Mouse (Mus musculus) ES-Bruce4 (cell line): Measurements from ENCODE around the gene Tmem132b. TPM values are rescaled to one million over a fixed set of nuclear protein-coding genes. Genes with fewer than 3 reads are reported as not detected.

Source experiments
- H3K27ac ChIP-seq: 2 replicates; pipeline ENCODE4 v1.5.1; 2012; ENCODE audit warnings: low read length, inconsistent platforms; ENCODE audit not compliant: insufficient read depth
- H3K27me3 ChIP-seq: 2 replicates; pipeline ENCODE4 v1.6.1; 2012; ENCODE audit warnings: mild to moderate bottlenecking, low read length, inconsistent platforms; ENCODE audit not compliant: control insufficient read depth, poor library complexity, insufficient read depth, severe bottlenecking
- H3K36me3 ChIP-seq: 2 replicates; pipeline ENCODE4 v1.6.1; 2012; ENCODE audit warnings: inconsistent platforms, mild to moderate bottlenecking, low read length, moderate library complexity; ENCODE audit not compliant: control insufficient read depth, poor library complexity, insufficient read depth, severe bottlenecking
- H3K4me1 ChIP-seq: one replicate; pipeline ENCODE4 v1.8.1; 2011; ENCODE audit warnings: low read length; ENCODE audit not compliant: control insufficient read depth, insufficient read depth
- H3K4me3 ChIP-seq: 2 replicates; pipeline ENCODE4 v1.5.1; 2011; ENCODE audit warnings: low read depth, mild to moderate bottlenecking, low read length
- H3K9ac ChIP-seq: 2 replicates; pipeline ENCODE4 v1.6.1; 2012; ENCODE audit warnings: low read depth, mild to moderate bottlenecking, inconsistent platforms; ENCODE audit not compliant: poor library complexity, severe bottlenecking
- H3K9me3 ChIP-seq: replicated peaks from 2 replicates; pipeline ENCODE4 v1.6.1; 2012; ENCODE audit warnings: mild to moderate bottlenecking, low read length, inconsistent platforms; ENCODE audit not compliant: control insufficient read depth, poor library complexity, insufficient read depth, severe bottlenecking
- CTCF ChIP-seq: IDR thresholded peaks from one replicate; pipeline ENCODE4 v1.8.1; 2011; ENCODE audit warnings: low read depth, low read length
- EP300 ChIP-seq: IDR thresholded peaks from 2 replicates; pipeline ENCODE4 v1.6.1; 2011; ENCODE audit warnings: low read depth, low read length; ENCODE audit not compliant: insufficient read depth
- POLR2A ChIP-seq: IDR thresholded peaks from one replicate; pipeline ENCODE4 v1.8.1; 2011; ENCODE audit warnings: low read length; ENCODE audit not compliant: insufficient read depth
- polyA plus RNA-seq: library from polyadenylated mRNA; stranded (reverse); fragments of >200 nt; gene quantifications from 2 replicates; pipeline ENCODE4 v1.2.4, GENCODE M21; 2011; ENCODE audit warnings: low read depth; ENCODE audit not compliant: missing spikeins, insufficient read depth, insufficient read length

The Tmem132b gene
- polyA plus RNA-seq, 1 experiment: 0.15 TPM

- no peaks in the 10 kb centered on the region for H3K4me1 ChIP-seq
- H3K27me3 ChIP-seq: no peaks in the 10 kb centered on the region
- TF ChIP-seq CTCF: no peak
- no peak for TF ChIP-seq EP300
- no peak for TF ChIP-seq POLR2A
- H3K27ac ChIP-seq: no peak overlapping the region
- H3K36me3 ChIP-seq: no peaks in the 10 kb centered on the region
- H3K9me3 ChIP-seq: no peaks in the 10 kb centered on the region
- H3K4me3 ChIP-seq: no peak overlapping the region
- H3K9ac ChIP-seq: no peak overlapping the region
Observed at GRCm38 (mm10) chr5:125766941-125767340, 235.4 kb downstream of the Tmem132b start.

DNA sequence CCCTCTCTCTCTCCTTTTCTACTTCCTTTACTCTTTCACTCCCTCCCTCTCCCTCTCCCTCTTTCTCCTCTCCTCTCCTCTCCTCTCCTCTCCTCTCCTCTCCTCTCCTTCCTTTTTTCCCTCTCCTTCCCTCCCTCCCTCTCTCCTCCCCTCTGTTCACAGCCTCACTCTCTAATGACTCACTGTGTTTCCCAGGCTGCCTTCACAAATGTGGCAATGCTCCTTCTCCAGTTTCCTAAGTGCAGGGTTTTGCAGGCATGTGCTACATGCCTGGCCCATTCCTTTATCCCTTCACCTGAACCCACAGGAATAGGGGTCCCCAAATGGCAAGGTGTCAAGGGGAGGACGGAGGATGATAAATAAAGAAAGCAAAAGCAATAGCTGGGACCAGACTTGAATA lies 236.4 kb downstream of the Tmem132b start:
- H3K27me3 ChIP-seq: no peaks in the 10 kb centered on the region

DNA sequence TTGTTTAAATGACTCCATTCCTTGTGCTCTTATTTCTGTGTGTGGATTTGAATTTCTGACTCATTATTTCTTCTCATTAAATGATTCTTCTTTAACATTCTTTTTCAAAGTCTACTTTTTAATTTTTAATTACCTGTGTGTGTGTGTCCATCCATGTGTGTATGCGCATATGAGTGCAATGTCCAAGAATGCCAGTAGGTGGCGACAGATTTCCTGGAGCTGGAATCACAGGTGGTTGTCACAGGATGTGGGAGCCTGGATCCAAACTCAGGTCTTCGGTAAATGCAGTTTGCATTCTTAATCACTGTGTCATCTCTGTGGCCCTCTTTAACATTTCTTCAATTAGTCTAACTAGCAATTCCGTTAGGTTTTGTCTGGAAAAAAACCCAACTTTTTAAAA lies 240.7 kb downstream of the Tmem132b start:
- no peaks in the 10 kb centered on the region for H3K27me3 ChIP-seq
- no peak overlapping the region for H3K4me3 ChIP-seq
- no peaks in the 10 kb centered on the region for H3K36me3 ChIP-seq
- H3K9ac ChIP-seq: no peak overlapping the region
- TF ChIP-seq POLR2A (no peak), CTCF (no peak), EP300 (no peak)
- H3K4me1 ChIP-seq: no peaks in the 10 kb centered on the region
- no peak overlapping the region for H3K27ac ChIP-seq
- no peaks in the 10 kb centered on the region for H3K9me3 ChIP-seq

More for the DNA sequence above, 236.4 kb downstream of the Tmem132b start:
- Histone ChIP-seq H3K36me3 (no peaks in the 10 kb centered on the region), H3K4me3 (no peak overlapping the region), H3K9ac (no peak overlapping the region), H3K4me1 (no peaks in the 10 kb centered on the region), H3K27ac (no peak overlapping the region), H3K9me3 (no peaks in the 10 kb centered on the region)
- TF ChIP-seq EP300 (no peak), POLR2A (no peak), CTCF (no peak)

DNA sequence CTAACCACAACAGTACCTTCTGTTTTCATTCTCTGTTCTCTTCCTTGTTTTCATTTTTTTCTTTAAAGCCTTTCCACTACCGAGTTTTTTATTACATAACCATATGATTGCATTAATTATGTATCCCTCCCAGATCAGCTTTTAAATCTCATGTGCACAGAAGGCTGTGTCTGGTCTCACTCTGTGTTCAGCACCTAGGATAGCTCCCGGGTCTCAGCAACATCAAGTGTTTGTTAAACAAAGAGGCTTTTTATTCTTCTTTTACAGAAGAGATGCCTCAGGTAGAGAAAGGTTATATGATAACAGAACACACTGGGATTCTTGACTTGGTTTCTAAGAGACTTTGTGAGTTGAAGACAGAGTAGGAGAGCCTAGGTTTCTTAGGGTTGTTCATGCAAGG lies 241.2 kb downstream of the Tmem132b start:
- no peak overlapping the region for H3K27ac ChIP-seq
- TF ChIP-seq CTCF (no peak), POLR2A (no peak), EP300 (no peak)
- H3K9ac ChIP-seq: no peak overlapping the region
- H3K4me3 ChIP-seq: no peak overlapping the region
- H3K9me3 ChIP-seq: no peaks in the 10 kb centered on the region
- H3K27me3 ChIP-seq: no peaks in the 10 kb centered on the region
- no peaks in the 10 kb centered on the region for H3K4me1 ChIP-seq
- H3K36me3 ChIP-seq: no peaks in the 10 kb centered on the region

DNA sequence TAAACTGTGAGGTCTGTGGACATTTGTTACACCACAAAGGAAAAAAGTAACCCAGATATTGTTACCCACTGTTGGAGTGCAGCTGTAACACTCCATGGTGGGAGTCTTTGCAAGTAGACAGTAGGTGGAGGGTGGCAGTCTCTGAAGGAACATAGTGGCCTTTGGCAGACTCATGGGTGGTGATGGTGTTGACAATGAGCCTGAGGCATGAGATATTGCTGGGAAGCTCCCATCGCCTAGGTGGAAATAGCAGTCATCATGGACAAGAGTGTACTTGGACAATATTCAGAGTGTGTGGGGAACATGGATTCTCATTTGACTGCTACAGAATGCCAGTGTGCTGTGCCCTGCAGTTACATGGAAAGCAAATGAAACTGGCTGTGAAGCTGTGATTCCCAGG lies 248.8 kb downstream of the Tmem132b start:
- Histone ChIP-seq H3K27me3 (no peaks in the 10 kb centered on the region), H3K27ac (no peak overlapping the region), H3K36me3 (no peaks in the 10 kb centered on the region), H3K4me1 (no peaks in the 10 kb centered on the region), H3K9ac (no peak overlapping the region), H3K9me3 (no peaks in the 10 kb centered on the region), H3K4me3 (no peak overlapping the region)
- TF ChIP-seq CTCF (no peak), EP300 (no peak), POLR2A (no peak)

GRCm38 (mm10) chr5:125792643-125793042 lies 261.1 kb downstream of the Tmem132b start:
- Histone ChIP-seq H3K27ac (no peak overlapping the region), H3K27me3 (no peaks in the 10 kb centered on the region), H3K4me1 (no peaks in the 10 kb centered on the region), H3K4me3 (no peak overlapping the region), H3K9me3 (no peaks in the 10 kb centered on the region), H3K9ac (no peak overlapping the region), H3K36me3 (no peaks in the 10 kb centered on the region)
- TF ChIP-seq CTCF (peak; percentile 7), POLR2A (no peak)
